Mouse (Mus musculus) MEL (cell line): ENCODE data around the gene Ppp2r5e. TPM values are rescaled to one million over a fixed set of nuclear protein-coding genes. Genes with fewer than 3 reads are reported as not detected.

Experiments used
- DNase-seq: peaks from one replicate; pipeline ENCODE4 v3.0.0; 2011; ENCODE audit warnings: low read depth, low spot score
- H3K27ac ChIP-seq: 2 replicates; pipeline ENCODE4 v1.5.1; 2012; ENCODE audit warnings: low read depth, mild to moderate bottlenecking, control low read depth, low read length, moderate library complexity; ENCODE audit not compliant: control insufficient read depth
- H3K27me3 ChIP-seq, 2 experiments: fragments of 150-350 bp in 1 of 2; sonication (generic) in 1 of 2; 2 replicates each; pipeline ENCODE4 v1.6.1; 2012; ENCODE audit warnings: low read length in 2 of 2, mild to moderate bottlenecking in 2 of 2, improper control_type of control experiment in 1 of 2, moderate library complexity in 1 of 2; ENCODE audit not compliant: insufficient read depth in 2 of 2, control insufficient read depth in 1 of 2
- H3K36me3 ChIP-seq, 2 experiments: 2 replicates each; pipeline ENCODE4 v1.6.1; 2012 to 2014; ENCODE audit warnings: low read length in 2 of 2, improper control_type of control experiment in 1 of 2, inconsistent platforms in 1 of 2, mild to moderate bottlenecking in 1 of 2; ENCODE audit not compliant: insufficient read depth in 2 of 2, control insufficient read depth in 1 of 2
- H3K4me1 ChIP-seq, 2 experiments: fragments of 150-350 bp in 1 of 2; sonication (generic) in 1 of 2; 2 replicates each; pipeline ENCODE4 v1.6.1; 2012; ENCODE audit warnings: low read length in 2 of 2, improper control_type of control experiment in 1 of 2, mild to moderate bottlenecking in 1 of 2; ENCODE audit not compliant: insufficient read depth in 2 of 2, control insufficient read depth in 1 of 2
- H3K4me3 ChIP-seq, 2 experiments: fragments of 150-350 bp in 1 of 2; sonication (generic) in 1 of 2; 2 replicates each; pipeline ENCODE4 v1.5.1; 2012; ENCODE audit warnings: low read depth in 2 of 2, low read length in 2 of 2, mild to moderate bottlenecking in 2 of 2, moderate library complexity in 2 of 2, control low read depth in 1 of 2, improper control_type of control experiment in 1 of 2; ENCODE audit not compliant: control insufficient read depth in 1 of 2, insufficient read depth in 1 of 2
- H3K79me2 ChIP-seq: 2 replicates; pipeline ENCODE4 v1.6.1; 2012; ENCODE audit warnings: mild to moderate bottlenecking, low read length, moderate library complexity; ENCODE audit not compliant: control insufficient read depth, poor library complexity, insufficient read depth
- H3K9ac ChIP-seq: 2 replicates; pipeline ENCODE4 v1.6.1; 2012; ENCODE audit warnings: low read depth, mild to moderate bottlenecking, control low read depth, low read length, moderate library complexity; ENCODE audit not compliant: control insufficient read depth, poor library complexity, severe bottlenecking
- H3K9me3 ChIP-seq: fragments of 150-350 bp; sonication (generic); replicated peaks from 2 replicates; pipeline ENCODE4 v1.6.1; 2012; ENCODE audit warnings: mild to moderate bottlenecking, low read length, improper control_type of control experiment, moderate library complexity; ENCODE audit not compliant: insufficient read depth
- BHLHE40 ChIP-seq: IDR thresholded peaks from 2 replicates; pipeline ENCODE4 v1.6.1; 2012; ENCODE audit warnings: low read depth, mild to moderate bottlenecking, inconsistent platforms, low read length, improper control_type of control experiment, borderline replicate concordance
- CTCF ChIP-seq, 3 experiments: IDR thresholded peaks in 2 of 3; conservative IDR thresholded peaks in 1 of 3; 2 replicates each; pipeline ENCODE4 v1.5.1; 2011 to 2012; ENCODE audit warnings: low read length in 3 of 3, low read depth in 2 of 3, mild to moderate bottlenecking in 2 of 3, improper control_type of control experiment in 1 of 3, inconsistent platforms in 1 of 3, mixed read lengths in 1 of 3, moderate library complexity in 1 of 3; ENCODE audit not compliant: control insufficient read depth in 1 of 3, insufficient read depth in 1 of 3, poor library complexity in 1 of 3, severe bottlenecking in 1 of 3
- E2F4 ChIP-seq: IDR thresholded peaks from 2 replicates; pipeline ENCODE4 v1.6.1; 2011; ENCODE audit warnings: low read depth, low read length, improper control_type of control experiment, borderline replicate concordance
- ELF1 ChIP-seq: IDR thresholded peaks from 2 replicates; pipeline ENCODE4 v1.6.1; 2014; ENCODE audit warnings: low read depth, mild to moderate bottlenecking, inconsistent platforms, low read length, improper control_type of control experiment, moderate library complexity
- ETS1 ChIP-seq: IDR thresholded peaks from 2 replicates; pipeline ENCODE4 v1.6.1; 2012; ENCODE audit warnings: low read depth, mild to moderate bottlenecking, inconsistent platforms, low read length, improper control_type of control experiment, moderate library complexity
- GABPA ChIP-seq: IDR thresholded peaks from 2 replicates; pipeline ENCODE4 v1.6.1; 2012; ENCODE audit warnings: low read depth, mild to moderate bottlenecking, inconsistent platforms, low read length, improper control_type of control experiment, moderate library complexity
- GATA1 ChIP-seq: IDR thresholded peaks from 2 replicates; pipeline ENCODE4 v1.6.1; 2011; ENCODE audit warnings: low read depth, low read length, improper control_type of control experiment
- HCFC1 ChIP-seq: IDR thresholded peaks from 2 replicates; pipeline ENCODE4 v1.6.1; 2012; ENCODE audit warnings: low read depth, mild to moderate bottlenecking, inconsistent platforms, low read length, improper control_type of control experiment, moderate library complexity
- JUND ChIP-seq: IDR thresholded peaks from 2 replicates; pipeline ENCODE4 v1.6.1; 2011; ENCODE audit warnings: low read depth, mild to moderate bottlenecking, improper control_type of control experiment, low read length
- KAT2A ChIP-seq: conservative IDR thresholded peaks from 2 replicates; pipeline ENCODE4 v1.6.1; 2012; ENCODE audit warnings: low read depth, low read length, improper control_type of control experiment, inconsistent platforms
- MAFK ChIP-seq: IDR thresholded peaks from 2 replicates; pipeline ENCODE4 v1.6.1; 2011; ENCODE audit warnings: low read depth, mild to moderate bottlenecking, low read length, improper control_type of control experiment, borderline replicate concordance
- MAX ChIP-seq: IDR thresholded peaks from 2 replicates; pipeline ENCODE4 v1.6.1; 2011; ENCODE audit warnings: low read length, improper control_type of control experiment
- NELFE ChIP-seq: IDR thresholded peaks from 2 replicates; pipeline ENCODE4 v1.6.1; 2011; ENCODE audit warnings: low read depth, low read length, improper control_type of control experiment
- POLR2AphosphoS5 ChIP-seq: IDR thresholded peaks from 2 replicates; pipeline ENCODE4 v1.6.1; 2012; ENCODE audit warnings: low read depth, borderline replicate concordance, mild to moderate bottlenecking, inconsistent platforms, low read length, moderate library complexity, mixed read lengths
- RCOR1 ChIP-seq: IDR thresholded peaks from 2 replicates; pipeline ENCODE4 v1.6.1; 2012; ENCODE audit warnings: low read depth, mild to moderate bottlenecking, inconsistent platforms, low read length, improper control_type of control experiment
- TBP ChIP-seq: IDR thresholded peaks from 2 replicates; pipeline ENCODE4 v1.8.0; 2011; ENCODE audit warnings: low read depth, low read length, improper control_type of control experiment
- USF2 ChIP-seq, 2 experiments: IDR thresholded peaks; 2 replicates each; pipeline ENCODE4 v1.6.1; 2011 to 2012; ENCODE audit warnings: improper control_type of control experiment in 2 of 2, low read length in 2 of 2, borderline replicate concordance in 1 of 2, inconsistent platforms in 1 of 2, low read depth in 1 of 2, mild to moderate bottlenecking in 1 of 2; ENCODE audit not compliant: insufficient read depth in 1 of 2
- ZKSCAN1 ChIP-seq: IDR thresholded peaks from 2 replicates; pipeline ENCODE4 v1.6.1; 2012; ENCODE audit warnings: low read depth, mild to moderate bottlenecking, inconsistent platforms, low read length, improper control_type of control experiment, moderate library complexity
- ZMIZ1 ChIP-seq: IDR thresholded peaks from 2 replicates; pipeline ENCODE4 v1.6.1; 2012; ENCODE audit warnings: low read depth, mild to moderate bottlenecking, inconsistent platforms, low read length, improper control_type of control experiment, moderate library complexity
- ZNF384 ChIP-seq: IDR thresholded peaks from 2 replicates; pipeline ENCODE4 v1.6.1; 2012; ENCODE audit warnings: low read depth, mild to moderate bottlenecking, inconsistent platforms, low read length, improper control_type of control experiment
- polyA plus RNA-seq, 2 experiments: library from polyadenylated mRNA; stranded (reverse) in 1 of 2; unstranded in 1 of 2; fragments of >175 nt in 1 of 2; fragments of >200 nt in 1 of 2; gene quantifications; 2 replicates each; pipeline versions ENCODE4 v1.2.1 to v1.2.4; 2012; ENCODE audit warnings: low replicate concordance in 2 of 2, low read depth in 1 of 2; ENCODE audit not compliant: insufficient read length in 2 of 2, insufficient read depth in 1 of 2, missing spikeins in 1 of 2
- total RNA-seq: library from RNA; depleted of rRNA; stranded (reverse); fragments of 300-350 nt; gene quantifications from 2 replicates; pipeline ENCODE4 v1.2.3, GENCODE M21; 2012

Gene Ppp2r5e
- total and polyA plus RNA-seq, 3 experiments, result 9.0 to 200 (median 21.3) TPM

DNA sequence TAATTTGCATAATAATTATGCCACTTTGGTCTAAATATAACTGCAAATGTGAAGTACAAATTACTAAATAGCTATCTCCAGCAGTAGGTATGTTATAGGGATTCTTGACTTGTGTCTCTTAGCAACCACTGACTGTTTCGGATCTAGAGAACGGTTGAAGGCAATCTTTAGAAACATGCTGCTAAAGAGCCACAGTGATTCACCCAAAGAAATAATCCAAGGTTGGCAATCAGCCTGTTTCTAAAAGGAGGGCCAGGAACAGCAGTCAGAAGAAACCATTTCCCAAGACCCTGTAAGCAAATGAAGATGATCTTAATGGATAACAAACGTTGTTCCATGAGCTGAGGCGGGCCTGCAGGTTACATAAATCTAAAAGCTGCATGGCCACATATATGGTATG, 117.9 kb downstream of the Ppp2r5e start:
- H3K27me3 ChIP-seq, result no peaks in the 10 kb centered on the region
- H3K27ac ChIP-seq, result no peak overlapping the region
- TF ChIP-seq E2F4 (no peak), BHLHE40 (no peak), POLR2AphosphoS5 (no peak)
- no peaks in the 10 kb centered on the region for H3K9me3 ChIP-seq
- H3K9ac ChIP-seq, result no peak overlapping the region
- no peak for DNase-seq
- no peaks in the 10 kb centered on the region for H3K79me2 ChIP-seq
- H3K36me3 ChIP-seq, result peaks cover 0 to 8% of the 10 kb centered on the region in 2 experiments; a peak in 3 of 4 replicates
- peaks cover 3 to 6% of the 10 kb centered on the region in 2 experiments for H3K4me1 ChIP-seq
- no peak overlapping the region for H3K4me3 ChIP-seq

DNA sequence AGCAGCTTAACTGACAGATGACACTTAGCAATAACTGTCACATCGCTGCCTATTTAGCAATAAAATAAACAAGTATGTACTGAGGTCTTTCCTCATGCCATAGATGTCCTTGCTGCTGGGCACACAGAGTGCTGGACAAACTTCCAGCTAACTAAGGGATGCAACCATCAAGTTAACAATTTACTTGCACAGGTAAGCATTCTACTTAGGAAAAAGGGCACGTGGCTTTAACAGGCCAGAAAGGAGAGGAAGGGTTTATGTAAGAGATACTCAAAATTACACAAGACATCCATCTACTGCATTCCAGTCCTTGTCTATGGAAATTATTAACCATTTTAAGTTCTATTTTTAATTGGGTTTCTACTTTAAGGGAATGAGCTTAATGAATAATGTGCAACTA, 123.0 kb downstream of the Ppp2r5e start:
- no peak overlapping the region for H3K27ac ChIP-seq
- H3K9ac ChIP-seq, result no peak overlapping the region
- no peaks in the 10 kb centered on the region for H3K79me2 ChIP-seq
- no peaks in the 10 kb centered on the region for H3K27me3 ChIP-seq
- H3K4me1 ChIP-seq, result no peaks in the 10 kb centered on the region
- no peak for DNase-seq
- H3K36me3 ChIP-seq, result no peaks in the 10 kb centered on the region; a peak in 1 of 4 replicates
- no peaks in the 10 kb centered on the region for H3K9me3 ChIP-seq
- TF ChIP-seq MAFK, result no peak
- TF ChIP-seq GABPA, result no peak
- TF ChIP-seq, all 39 proteins: peak for 0
- H3K4me3 ChIP-seq, result no peak overlapping the region

DNA sequence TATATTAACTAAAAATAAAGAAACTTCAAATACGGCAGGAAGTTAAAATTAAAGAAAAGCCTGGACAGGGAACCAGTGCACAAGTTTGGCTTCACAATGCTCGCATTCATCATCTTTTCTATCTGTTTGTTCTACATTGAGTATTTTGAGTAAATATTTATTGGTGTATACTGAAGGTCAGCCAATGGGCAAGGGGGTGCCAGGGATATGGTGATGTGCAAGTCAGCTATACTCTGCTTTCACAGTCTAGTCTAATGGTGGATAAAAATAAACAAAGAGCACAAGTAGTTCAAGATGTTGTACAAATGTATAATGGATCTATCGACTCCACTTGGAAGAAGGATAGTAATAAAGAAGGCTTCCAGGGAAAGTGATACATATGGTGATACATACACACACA, 123.9 kb downstream of the Ppp2r5e start:
- H3K4me1 ChIP-seq, result no peaks in the 10 kb centered on the region
- H3K79me2 ChIP-seq, result no peaks in the 10 kb centered on the region
- H3K36me3 ChIP-seq, result no peaks in the 10 kb centered on the region
- H3K27me3 ChIP-seq, result no peaks in the 10 kb centered on the region
- no peak overlapping the region for H3K9ac ChIP-seq
- no peak for TF ChIP-seq RCOR1
- no peak for TF ChIP-seq MAX
- no peak for TF ChIP-seq NELFE
- no peak for TF ChIP-seq ETS1
- no peak for TF ChIP-seq CTCF (IDR thresholded peaks at IDR 0.05 in 2 of 3, conservative IDR thresholded peaks at IDR 0.05 in 1 of 3; ENCODE audit: control insufficient read depth in 1 of 3, insufficient read depth in 1 of 3, low read depth in 2 of 3, low read length in 3 of 3, poor library complexity in 1 of 3, severe bottlenecking in 1 of 3)
- TF ChIP-seq USF2 (IDR thresholded peaks at IDR 0.05; ENCODE audit: borderline replicate concordance in 1 of 2, insufficient read depth in 1 of 2, low read depth in 1 of 2, low read length in 2 of 2), result no peak
- no peak for TF ChIP-seq GATA1
- no peak for TF ChIP-seq JUND
- no peak for TF ChIP-seq TBP
- no peak for TF ChIP-seq KAT2A
- no peak for TF ChIP-seq ELF1
- TF ChIP-seq HCFC1, result no peak
- no peak for TF ChIP-seq ZMIZ1
- no peak for TF ChIP-seq ZNF384
- no peak for TF ChIP-seq ZKSCAN1
- no peak for DNase-seq
- no peak overlapping the region for H3K27ac ChIP-seq
- H3K4me3 ChIP-seq, result no peak overlapping the region
- H3K9me3 ChIP-seq, result no peaks in the 10 kb centered on the region
